Mouse (Mus musculus) lung, adult 2 months (tissue): ENCODE results near the gene Scamp3.

Source experiments
- CTCF ChIP-seq: fragments of 200-500 bp; IDR thresholded peaks from 2 replicates; pipeline ENCODE4 v1.5.1; 2011; ENCODE audit warnings: mild to moderate bottlenecking, low read length, control low read depth; ENCODE audit not compliant: insufficient read depth
- POLR2A ChIP-seq: fragments of 200-500 bp; IDR thresholded peaks from 2 replicates; pipeline ENCODE4 v1.6.1; 2011; ENCODE audit warnings: low read depth, mild to moderate bottlenecking, control low read depth, low read length, borderline replicate concordance; ENCODE audit errors: extremely low read depth

GRCm38 (mm10) chr3:89210162-89210561 lies 32.9 kb downstream of the Scamp3 start:
- no peak for TF ChIP-seq POLR2A
- no peak for TF ChIP-seq CTCF
